Mouse (Mus musculus) stomach, embryonic 14.5 days (tissue): Measurements from ENCODE around the gene Lce1d. TPM values are rescaled to one million over a fixed set of nuclear protein-coding genes. Genes with fewer than 3 reads are reported as not detected.
"Not testable (repeated sequence)": the region's sequence is repeated elsewhere in the genome, so short reads cannot be mapped to it uniquely, and the experiment has no call there.

Source experiments
- ATAC-seq: fragments of 200-750 bp; cut with Nextera tagmentation; 2 replicates; pipeline ENCODE4 v1.8.0; 2017; ENCODE audit warnings: low read depth, moderate TSS enrichment; ENCODE audit not compliant: insufficient number of reproducible peaks, insufficient read depth, low FRiP score
- H3K27ac ChIP-seq: fragments of 300-500 bp; sonication (generic); 2 replicates; pipeline ENCODE4 v1.5.1; 2014; ENCODE audit warnings: mild to moderate bottlenecking, low read length, moderate library complexity, mixed read lengths
- H3K27me3 ChIP-seq: fragments of 300-500 bp; sonication (generic); 2 replicates; pipeline ENCODE4 v1.6.1; 2014; ENCODE audit warnings: low read length, control low read depth, mixed read lengths; ENCODE audit not compliant: control insufficient read depth, insufficient read depth
- H3K36me3 ChIP-seq: fragments of 300-500 bp; sonication (generic); 2 replicates; pipeline ENCODE4 v1.6.1; 2014; ENCODE audit warnings: mild to moderate bottlenecking, control low read depth, low read length, moderate library complexity, mixed read lengths; ENCODE audit not compliant: control insufficient read depth, insufficient read depth
- H3K4me1 ChIP-seq: fragments of 300-500 bp; sonication (generic); 2 replicates; pipeline ENCODE4 v1.6.1; 2014; ENCODE audit warnings: low read length, control low read depth, mixed read lengths; ENCODE audit not compliant: control insufficient read depth, insufficient read depth
- H3K4me2 ChIP-seq: fragments of 300-500 bp; sonication (generic); replicated peaks from 2 replicates; pipeline ENCODE4 v1.6.1; 2014; ENCODE audit warnings: low read depth, low read length, control low read depth
- H3K4me3 ChIP-seq: fragments of 300-500 bp; sonication (generic); 2 replicates; pipeline ENCODE4 v1.5.1; 2014; ENCODE audit warnings: low read depth, low read length, control low read depth
- H3K9ac ChIP-seq: fragments of 300-500 bp; sonication (generic); replicated peaks from 2 replicates; pipeline ENCODE4 v1.6.1; 2014; ENCODE audit warnings: low read depth, mild to moderate bottlenecking, control low read depth, low read length, moderate library complexity, mixed read lengths
- H3K9me3 ChIP-seq: fragments of 300-500 bp; sonication (generic); 2 replicates; pipeline ENCODE4 v1.6.1; 2016; ENCODE audit warnings: low read depth, low read length, control low read depth; ENCODE audit not compliant: control insufficient read depth
- WGBS: fragments of 180-500 bp; shearing (Covaris S2); extraction: QIAGEN DNeasy Blood & Tissue Kit; methylation state at CpG from one replicate; pipeline ENCODE4 v1.1.7; 2014; 5-methylcytosine and 5-hydroxymethylcytosine counted together
- polyA plus RNA-seq: library from polyadenylated mRNA; unstranded; fragments of >200 nt; fragmentation: Nextera tagmentation; extraction: Ambion mirVana; gene quantifications from 2 replicates; pipeline ENCODE4 v1.2.1, GENCODE M21; 2014

Gene Lce1d
- polyA plus RNA-seq: not detected in 2 replicates

DNA sequence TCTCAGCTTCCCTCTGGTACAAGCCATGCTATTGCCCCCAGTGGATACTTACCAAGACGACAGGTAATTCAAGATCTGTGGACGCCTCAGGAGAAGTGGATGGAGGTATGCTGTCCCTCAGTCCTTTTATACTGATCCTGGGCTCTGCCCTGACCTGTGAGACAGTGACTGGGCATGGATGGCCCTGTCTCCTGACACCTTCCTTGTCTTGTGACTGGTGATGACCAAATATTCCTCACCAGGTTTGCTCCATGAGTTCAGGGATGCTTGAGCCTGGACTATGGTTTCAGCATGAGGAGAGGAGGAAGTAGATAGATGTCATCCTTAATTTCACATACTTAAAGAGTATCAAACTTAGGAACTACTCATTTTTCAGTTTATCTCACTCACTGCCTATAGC lies at the start of gene Lce1d:
Gene Lce1d (minus strand): TSS at position 101 of the 400 bp plus-strand sequence.
- ATAC-seq: no peak
- 57% methylated on average over 2 of the region's 2 CpGs for WGBS
- Histone ChIP-seq H3K36me3 (no peaks in the 10 kb centered on the region), H3K4me1 (no peaks in the 10 kb centered on the region), H3K9ac (no peak within 1 kb of the TSS), H3K4me3 (no peak within 1 kb of the TSS), H3K27ac (no peak within 1 kb of the TSS), H3K27me3 (no peaks in the 10 kb centered on the region), H3K4me2 (no peak within 1 kb of the TSS), H3K9me3 (no peaks in the 10 kb centered on the region)

DNA sequence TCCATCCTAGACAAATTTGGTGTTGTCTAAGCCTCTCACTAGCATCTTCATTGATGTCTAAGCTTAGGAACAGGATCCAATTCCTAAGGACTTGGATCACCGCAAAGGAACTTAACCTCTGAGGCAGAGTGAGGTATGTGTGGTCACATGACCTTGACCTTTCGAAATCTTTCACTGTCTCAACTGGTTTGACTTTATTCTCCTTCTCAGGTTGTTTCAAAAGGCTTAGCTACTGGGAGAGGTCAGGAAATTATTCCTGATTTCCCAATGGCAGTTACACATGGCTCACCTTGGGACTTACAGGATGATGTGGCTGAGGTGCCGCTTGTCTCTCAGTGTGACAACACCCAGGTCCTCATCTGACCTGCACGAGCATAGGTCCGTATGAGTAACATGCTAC lies 35.6 kb upstream of the Lce1d start:
- no peaks in the 10 kb centered on the region for H3K4me1 ChIP-seq
- H3K36me3 ChIP-seq: no peaks in the 10 kb centered on the region
- H3K27ac ChIP-seq: no peak overlapping the region
- ATAC-seq: no peak
- H3K27me3 ChIP-seq: no peaks in the 10 kb centered on the region
- no peak overlapping the region for H3K4me3 ChIP-seq
- no peak overlapping the region for H3K4me2 ChIP-seq
- 76% methylated on average over 5 of the region's 5 CpGs for WGBS
- no peak overlapping the region for H3K9ac ChIP-seq
- H3K9me3 ChIP-seq: no peaks in the 10 kb centered on the region

DNA sequence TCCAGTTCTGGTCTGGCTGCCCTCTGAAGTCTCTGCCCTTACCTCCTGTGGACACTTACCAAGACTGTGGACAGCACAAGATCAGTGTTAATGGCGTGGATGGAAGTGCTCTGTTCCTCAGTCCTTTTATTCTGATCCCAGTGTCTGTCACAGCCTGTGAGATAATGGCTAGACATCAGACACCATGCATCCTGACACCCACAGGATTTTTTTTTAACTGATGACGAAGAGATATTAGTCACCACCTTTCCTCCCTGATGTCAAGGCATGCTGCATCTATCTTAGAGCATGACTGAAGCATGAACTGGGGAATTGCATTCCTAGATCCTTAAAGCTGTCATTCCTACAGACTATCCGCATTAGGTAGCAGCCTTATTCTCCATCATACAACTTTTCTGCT lies 33.2 kb upstream of the Lce1d start, which contains the start of gene Lce1f:
Gene Lce1f (minus strand): TSS at position 101 of the 400 bp plus-strand sequence.
- no peaks in the 10 kb centered on the region for H3K4me1 ChIP-seq
- H3K27ac ChIP-seq: no peak within 1 kb of the TSS
- H3K4me3 ChIP-seq: no peak within 1 kb of the TSS
- no peaks in the 10 kb centered on the region for H3K9me3 ChIP-seq
- no peak within 1 kb of the TSS for H3K9ac ChIP-seq
- no peaks in the 10 kb centered on the region for H3K36me3 ChIP-seq
- no peaks in the 10 kb centered on the region for H3K27me3 ChIP-seq
- no peak within 1 kb of the TSS for H3K4me2 ChIP-seq
- ATAC-seq: no peak
- WGBS: 73% methylated on average over 3 of the region's 3 CpGs

GRCm38 (mm10) chr3:92715122-92715521 lies 28.1 kb upstream of the Lce1d start:
- no peaks in the 10 kb centered on the region for H3K9me3 ChIP-seq
- no peaks in the 10 kb centered on the region for H3K36me3 ChIP-seq
- no peak for ATAC-seq
- no peak overlapping the region for H3K9ac ChIP-seq
- no peak overlapping the region for H3K4me3 ChIP-seq
- H3K4me2 ChIP-seq: no peak overlapping the region
- H3K4me1 ChIP-seq: no peaks in the 10 kb centered on the region
- no peaks in the 10 kb centered on the region for H3K27me3 ChIP-seq
- H3K27ac ChIP-seq: no peak overlapping the region

GRCm38 (mm10) chr3:92708974-92709373 lies 22.0 kb upstream of the Lce1d start, which contains the start of gene Lce1e:
TSS of gene Lce1e (minus strand) at chr3:92709074.
- no peak within 1 kb of the TSS for H3K4me3 ChIP-seq
- H3K27ac ChIP-seq: no peak within 1 kb of the TSS
- no peaks in the 10 kb centered on the region for H3K4me1 ChIP-seq
- H3K36me3 ChIP-seq: no peaks in the 10 kb centered on the region
- WGBS: 79% methylated on average over 2 of the region's 2 CpGs
- H3K9ac ChIP-seq: no peak within 1 kb of the TSS
- no peak for ATAC-seq
- no peak within 1 kb of the TSS for H3K4me2 ChIP-seq
- H3K27me3 ChIP-seq: no peaks in the 10 kb centered on the region
- H3K9me3 ChIP-seq: no peaks in the 10 kb centered on the region

DNA sequence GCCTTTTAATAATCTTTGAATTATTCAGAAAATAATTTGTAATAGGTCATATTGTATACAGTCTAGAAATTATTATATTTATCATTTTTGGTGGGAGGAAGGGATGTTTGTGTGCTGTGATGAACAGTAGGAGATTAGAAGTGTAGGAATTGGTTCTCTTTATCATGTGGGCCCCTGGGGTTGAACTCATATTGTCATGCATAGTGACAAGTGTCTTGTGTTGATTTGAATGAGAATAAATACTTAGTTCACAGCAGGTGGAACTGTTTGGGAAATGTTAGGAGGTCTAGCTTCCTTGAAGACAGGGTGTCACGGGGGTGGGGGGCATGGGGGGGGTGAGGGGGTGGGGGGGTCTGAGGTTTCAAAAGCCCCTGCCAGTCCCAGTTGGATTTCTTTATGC lies 7.6 kb upstream of the Lce1d start:
- H3K4me3 ChIP-seq: no peak overlapping the region
- no peaks in the 10 kb centered on the region for H3K4me1 ChIP-seq
- no peaks in the 10 kb centered on the region for H3K36me3 ChIP-seq
- ATAC-seq: no peak
- no peaks in the 10 kb centered on the region for H3K27me3 ChIP-seq
- no peak overlapping the region for H3K9ac ChIP-seq
- H3K27ac ChIP-seq: no peak overlapping the region
- H3K4me2 ChIP-seq: no peak overlapping the region
- 21% methylated on average over 1 of the region's 1 CpGs for WGBS
- H3K9me3 ChIP-seq: no peaks in the 10 kb centered on the region

DNA sequence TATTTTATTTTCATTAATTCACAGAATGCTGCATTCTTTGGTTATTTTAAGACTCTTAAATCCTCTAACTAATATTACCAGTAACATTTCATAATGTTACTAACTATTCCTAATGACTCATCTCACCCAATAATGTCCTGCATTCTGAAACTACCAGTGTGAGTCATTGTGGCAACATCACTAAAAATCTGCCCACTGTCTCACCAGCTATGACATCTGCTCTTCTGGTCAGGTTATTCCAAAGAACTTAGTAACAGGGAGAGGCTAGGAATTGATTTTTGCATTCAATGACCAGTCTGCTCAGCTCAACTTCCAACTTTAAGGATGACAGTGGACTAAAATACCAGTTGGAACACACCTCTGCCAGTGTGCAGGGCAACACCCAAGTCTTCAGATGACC lies 4.7 kb upstream of the Lce1d start:
- H3K4me1 ChIP-seq: no peaks in the 10 kb centered on the region
- no peak overlapping the region for H3K4me2 ChIP-seq
- ATAC-seq: no peak
- no peaks in the 10 kb centered on the region for H3K36me3 ChIP-seq
- no peaks in the 10 kb centered on the region for H3K9me3 ChIP-seq
- H3K4me3 ChIP-seq: no peak overlapping the region
- no peaks in the 10 kb centered on the region for H3K27me3 ChIP-seq
- H3K27ac ChIP-seq: no peak overlapping the region
- no peak overlapping the region for H3K9ac ChIP-seq

GRCm38 (mm10) chr3:92689154-92689553 lies 2.1 kb upstream of the Lce1d start:
- H3K4me2 ChIP-seq, H3K9me3 ChIP-seq, H3K9ac ChIP-seq, ATAC-seq, H3K4me3 ChIP-seq, H3K27ac ChIP-seq, H3K27me3 ChIP-seq, H3K36me3 ChIP-seq, H3K4me1 ChIP-seq: not testable (repeated sequence)
- 70% methylated on average over 16 of the region's 16 CpGs for WGBS

GRCm38 (mm10) chr3:92678947-92679346 lies 8.1 kb downstream of the Lce1d start, which contains the start of gene Lce1c:
TSS of gene Lce1c (plus strand) at chr3:92679247.
- no peak for ATAC-seq
- H3K4me2 ChIP-seq: no peak within 1 kb of the TSS
- H3K4me1 ChIP-seq: no peaks in the 10 kb centered on the region
- H3K27me3 ChIP-seq: no peaks in the 10 kb centered on the region
- 84% methylated on average over 4 of the region's 4 CpGs for WGBS
- no peak within 1 kb of the TSS for H3K4me3 ChIP-seq
- H3K9me3 ChIP-seq: no peaks in the 10 kb centered on the region
- no peak within 1 kb of the TSS for H3K27ac ChIP-seq
- H3K9ac ChIP-seq: no peak within 1 kb of the TSS
- H3K36me3 ChIP-seq: no peaks in the 10 kb centered on the region
